Mouse (Mus musculus) brown adipose tissue, adult 24 weeks (tissue): ENCODE data around the gene Fbxo2. TPM values are rescaled to one million over a fixed set of nuclear protein-coding genes. Genes with fewer than 3 reads are reported as not detected.

Source experiments
- polyA plus RNA-seq: library from polyadenylated mRNA; stranded (reverse); fragments of >200 nt; gene quantifications from 2 replicates; pipeline ENCODE4 v1.2.4, GENCODE M21; 2012; ENCODE audit not compliant: missing spikeins, insufficient read depth, insufficient read length

Fbxo2 gene
- polyA plus RNA-seq, 1 experiment = not detected

Other genes with a start within 250 kb of the Fbxo2 start
- gene Plod1, start 223.9 kb upstream of the Fbxo2 start, polyA plus RNA-seq = 24.8 and 28.6 TPM in 2 replicates
- gene 2510039O18Rik, start 219.7 kb upstream of the Fbxo2 start, polyA plus RNA-seq = 18.7 and 19.7 TPM in 2 replicates
- gene Nppb, start 174.8 kb upstream of the Fbxo2 start, polyA plus RNA-seq = not detected in 2 replicates
- not detected in 2 replicates for gene Nppa, start 159.9 kb upstream of the Fbxo2 start, polyA plus RNA-seq
- gene Clcn6, start 121.8 kb upstream of the Fbxo2 start, polyA plus RNA-seq = 5.0 and 5.7 TPM in 2 replicates
- 5.7 and 6.9 TPM in 2 replicates for gene Mthfr, start 121.5 kb upstream of the Fbxo2 start, polyA plus RNA-seq
- gene Agtrap, start 72.6 kb upstream of the Fbxo2 start, polyA plus RNA-seq = 8.1 and 8.2 TPM in 2 replicates
- gene Mad2l2, start 30.2 kb upstream of the Fbxo2 start, polyA plus RNA-seq = 21.6 and 26.2 TPM in 2 replicates
- gene Draxin, start 29.9 kb upstream of the Fbxo2 start, polyA plus RNA-seq = not detected in 2 replicates
- 37.2 and 41.9 TPM in 2 replicates for gene Fbxo6, start 8.5 kb upstream of the Fbxo2 start, polyA plus RNA-seq
- 9.1 and 21.6 TPM in 2 replicates for gene Fbxo44, start 139 bp upstream of the Fbxo2 start, polyA plus RNA-seq
- not detected in 2 replicates for gene Disp3, start 127.3 kb downstream of the Fbxo2 start, polyA plus RNA-seq